Mouse (Mus musculus) stomach, embryonic 16.5 days (tissue): ENCODE data around the gene Cx3cr1. TPM values are rescaled to one million over a fixed set of nuclear protein-coding genes. Genes with fewer than 3 reads are reported as not detected.

Source experiments
- ATAC-seq: fragments of 200-750 bp; cut with Nextera tagmentation; 2 replicates; pipeline ENCODE4 v1.8.0; 2017; ENCODE audit warnings: moderate number of reproducible peaks, moderate TSS enrichment; ENCODE audit not compliant: insufficient read depth, low FRiP score
- H3K27ac ChIP-seq: fragments of 300-500 bp; sonication (generic); 2 replicates; pipeline ENCODE4 v1.5.1; 2014; ENCODE audit warnings: low read length
- H3K27me3 ChIP-seq: fragments of 300-500 bp; sonication (generic); 2 replicates; pipeline ENCODE4 v1.6.1; 2014; ENCODE audit warnings: low read length, control low read depth, mixed read lengths; ENCODE audit not compliant: control insufficient read depth, insufficient read depth
- H3K36me3 ChIP-seq: fragments of 300-500 bp; sonication (generic); 2 replicates; pipeline ENCODE4 v1.6.1; 2014; ENCODE audit warnings: low read length; ENCODE audit not compliant: control insufficient read depth, insufficient read depth
- H3K4me1 ChIP-seq: fragments of 300-500 bp; sonication (generic); 2 replicates; pipeline ENCODE4 v1.6.1; 2014; ENCODE audit warnings: low read length, control low read depth, mixed read lengths; ENCODE audit not compliant: control insufficient read depth, insufficient read depth
- H3K4me2 ChIP-seq: fragments of 300-500 bp; sonication (generic); 2 replicates; pipeline ENCODE4 v1.6.1; 2014; ENCODE audit warnings: low read depth, low read length, mixed read lengths
- H3K4me3 ChIP-seq: fragments of 300-500 bp; sonication (generic); replicated peaks from 2 replicates; pipeline ENCODE4 v1.5.1; 2014; ENCODE audit warnings: mild to moderate bottlenecking, low read length
- H3K9ac ChIP-seq: fragments of 300-500 bp; sonication (generic); 2 replicates; pipeline ENCODE4 v1.6.1; 2014; ENCODE audit warnings: low read length
- H3K9me3 ChIP-seq: fragments of 300-500 bp; sonication (generic); replicated peaks from 2 replicates; pipeline ENCODE4 v1.6.1; 2016; ENCODE audit warnings: low read length, control low read depth; ENCODE audit not compliant: control insufficient read depth
- WGBS: fragments of 180-500 bp; shearing (Covaris S2); extraction: QIAGEN DNeasy Blood & Tissue Kit; methylation state at CpG from one replicate; pipeline ENCODE4 v1.1.7; 2014; 5-methylcytosine and 5-hydroxymethylcytosine counted together
- polyA plus RNA-seq: library from polyadenylated mRNA; unstranded; fragments of >200 nt; fragmentation: Nextera tagmentation; extraction: Ambion mirVana; gene quantifications from 2 replicates; pipeline ENCODE4 v1.2.1, GENCODE M21; 2015

Gene Cx3cr1
- polyA plus RNA-seq, 1 experiment from 2014 or later, result 15.2 TPM

DNA sequence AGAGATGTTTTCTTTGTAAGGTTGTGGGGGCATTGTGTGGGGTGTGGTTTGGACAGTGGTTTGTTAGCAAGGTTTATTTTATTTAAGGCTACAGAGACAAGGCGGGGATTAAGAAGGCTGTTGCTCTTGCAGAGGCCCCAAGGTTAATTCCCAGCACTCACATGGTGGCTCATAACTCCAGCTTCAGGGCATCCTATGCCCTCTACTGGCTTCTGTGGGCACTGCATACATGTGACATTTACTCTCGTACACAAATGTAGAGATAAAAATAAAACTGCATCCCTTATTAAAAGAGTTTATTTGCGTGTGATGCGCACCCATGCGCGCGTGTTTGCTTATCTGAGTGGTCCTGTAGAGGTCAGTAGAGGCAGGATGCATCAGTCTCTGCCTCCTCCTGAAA is 19.4 kb upstream of the Cx3cr1 start:
- H3K9me3 ChIP-seq, result no peaks in the 10 kb centered on the region
- no peaks in the 10 kb centered on the region for H3K4me1 ChIP-seq
- no peaks in the 10 kb centered on the region for H3K27me3 ChIP-seq
- no peak overlapping the region for H3K4me3 ChIP-seq
- no peak overlapping the region for H3K27ac ChIP-seq
- no peak overlapping the region for H3K9ac ChIP-seq
- ATAC-seq, result no peak
- H3K36me3 ChIP-seq, result no peaks in the 10 kb centered on the region
- WGBS, result 86% methylated on average over 7 of the region's 7 CpGs
- no peak overlapping the region for H3K4me2 ChIP-seq

- 79% methylated on average over 9 of the region's 9 CpGs for WGBS
- no peak overlapping the region for H3K27ac ChIP-seq
- no peak for ATAC-seq
These were observed 14.7 kb upstream of the Cx3cr1 start for GRCm38 (mm10) chr9:120084406-120084805.

GRCm38 (mm10) chr9:120083158-120083894 is 13.6 kb upstream of the Cx3cr1 start:
- 77% methylated on average over 18 of the region's 18 CpGs for WGBS
- H3K9ac ChIP-seq, result no peak overlapping the region
- H3K4me2 ChIP-seq, result no peak overlapping the region
- H3K4me3 ChIP-seq, result no peak overlapping the region
- no peak for ATAC-seq
- no peak overlapping the region for H3K27ac ChIP-seq
- no peaks in the 10 kb centered on the region for H3K9me3 ChIP-seq
- H3K36me3 ChIP-seq, result no peaks in the 10 kb centered on the region
- no peaks in the 10 kb centered on the region for H3K27me3 ChIP-seq
- no peaks in the 10 kb centered on the region for H3K4me1 ChIP-seq

More at GRCm38 (mm10) chr9:120084406-120084805, 14.7 kb upstream of the Cx3cr1 start:
- no peak overlapping the region for H3K4me3 ChIP-seq
- H3K4me2 ChIP-seq, result no peak overlapping the region
- H3K9ac ChIP-seq, result no peak overlapping the region
- no peaks in the 10 kb centered on the region for H3K36me3 ChIP-seq
- H3K4me1 ChIP-seq, result no peaks in the 10 kb centered on the region
- no peaks in the 10 kb centered on the region for H3K9me3 ChIP-seq
- no peaks in the 10 kb centered on the region for H3K27me3 ChIP-seq

GRCm38 (mm10) chr9:120082691-120083090 is 13.0 kb upstream of the Cx3cr1 start:
- ATAC-seq, result no peak
- Histone ChIP-seq H3K9me3 (no peaks in the 10 kb centered on the region), H3K4me2 (no peak overlapping the region), H3K27ac (no peak overlapping the region), H3K27me3 (no peaks in the 10 kb centered on the region), H3K4me1 (no peaks in the 10 kb centered on the region), H3K9ac (no peak overlapping the region), H3K36me3 (no peaks in the 10 kb centered on the region), H3K4me3 (no peak overlapping the region)
- 81% methylated on average over 4 of the region's 4 CpGs for WGBS

- WGBS, result 74% methylated on average over 5 of the region's 5 CpGs
These were observed 12.3 kb upstream of the Cx3cr1 start for GRCm38 (mm10) chr9:120081967-120082366.

GRCm38 (mm10) chr9:120081247-120081646 is 11.6 kb upstream of the Cx3cr1 start:
- Histone ChIP-seq H3K27ac (no peak overlapping the region), H3K9me3 (no peaks in the 10 kb centered on the region), H3K27me3 (no peaks in the 10 kb centered on the region), H3K9ac (no peak overlapping the region), H3K36me3 (no peaks in the 10 kb centered on the region), H3K4me3 (no peak overlapping the region), H3K4me1 (no peaks in the 10 kb centered on the region), H3K4me2 (no peak overlapping the region)
- 79% methylated on average over 6 of the region's 6 CpGs for WGBS
- no peak for ATAC-seq

More at GRCm38 (mm10) chr9:120081967-120082366, 12.3 kb upstream of the Cx3cr1 start:
- H3K4me1 ChIP-seq, result no peaks in the 10 kb centered on the region
- no peak overlapping the region for H3K4me3 ChIP-seq
- H3K27me3 ChIP-seq, result no peaks in the 10 kb centered on the region
- no peak overlapping the region for H3K27ac ChIP-seq
- no peak overlapping the region for H3K4me2 ChIP-seq
- no peaks in the 10 kb centered on the region for H3K36me3 ChIP-seq
- no peak for ATAC-seq
- H3K9ac ChIP-seq, result no peak overlapping the region
- no peaks in the 10 kb centered on the region for H3K9me3 ChIP-seq

GRCm38 (mm10) chr9:120080546-120081108 is 10.9 kb upstream of the Cx3cr1 start:
- no peak for ATAC-seq
- 72% methylated on average over 8 of the region's 8 CpGs for WGBS
- Histone ChIP-seq H3K27ac (no peak overlapping the region), H3K4me3 (no peak overlapping the region), H3K27me3 (no peaks in the 10 kb centered on the region), H3K9me3 (no peaks in the 10 kb centered on the region), H3K9ac (no peak overlapping the region), H3K4me2 (no peak overlapping the region), H3K4me1 (no peaks in the 10 kb centered on the region), H3K36me3 (no peaks in the 10 kb centered on the region)

DNA sequence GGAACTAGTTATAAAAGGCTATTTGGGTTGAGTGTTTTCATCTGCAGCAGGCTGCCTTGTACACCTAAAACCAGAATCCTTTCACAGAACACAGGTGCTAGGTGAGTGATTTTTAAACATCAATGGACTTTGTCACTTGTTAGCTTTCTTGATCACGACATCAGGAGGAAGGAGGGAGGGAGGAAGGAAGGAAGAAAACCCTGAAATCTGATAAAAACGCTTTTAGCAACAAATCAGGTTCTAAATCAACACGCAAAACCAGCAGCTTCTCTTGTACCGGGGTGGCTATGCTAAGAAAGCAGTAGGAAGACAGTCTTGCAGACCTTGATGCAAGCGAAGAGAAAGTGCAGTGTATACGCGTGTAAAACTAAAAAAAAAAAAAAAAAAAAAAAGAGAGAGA is 10.2 kb upstream of the Cx3cr1 start:
- Histone ChIP-seq H3K27me3 (no peaks in the 10 kb centered on the region), H3K9ac (no peak overlapping the region), H3K9me3 (no peaks in the 10 kb centered on the region), H3K27ac (no peak overlapping the region), H3K4me2 (no peak overlapping the region), H3K36me3 (no peaks in the 10 kb centered on the region), H3K4me3 (no peak overlapping the region), H3K4me1 (no peaks in the 10 kb centered on the region)
- no peak for ATAC-seq
- 56% methylated on average over 7 of the region's 7 CpGs for WGBS

DNA sequence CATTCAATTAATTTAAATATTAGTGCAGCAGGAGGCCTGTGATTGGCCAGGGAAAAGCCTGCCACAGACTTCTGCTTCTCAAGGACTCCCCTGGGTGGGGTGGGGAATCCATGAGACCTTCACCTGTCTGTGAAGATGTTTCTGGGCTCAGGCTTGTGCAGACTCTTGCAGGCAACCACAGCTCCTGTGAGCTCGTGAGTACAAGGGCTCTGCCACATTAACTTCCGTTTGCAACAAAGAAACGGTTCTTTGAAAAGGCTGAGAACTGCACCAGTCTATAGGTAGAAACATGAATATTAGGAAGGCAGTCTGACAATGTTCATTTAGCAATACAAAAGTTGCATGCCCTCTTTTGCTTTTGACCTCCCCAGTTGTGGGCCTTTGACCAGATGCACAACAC is 8.6 kb upstream of the Cx3cr1 start:
- H3K27ac ChIP-seq, result no peak overlapping the region
- H3K4me3 ChIP-seq, result no peak overlapping the region
- no peaks in the 10 kb centered on the region for H3K36me3 ChIP-seq
- no peak for ATAC-seq
- H3K9me3 ChIP-seq, result no peaks in the 10 kb centered on the region
- H3K27me3 ChIP-seq, result no peaks in the 10 kb centered on the region
- WGBS, result 73% methylated on average over 3 of the region's 3 CpGs
- no peak overlapping the region for H3K4me2 ChIP-seq
- H3K4me1 ChIP-seq, result no peaks in the 10 kb centered on the region
- no peak overlapping the region for H3K9ac ChIP-seq
